In genomic region chr7:45555787-45556186, GRCm38 (mm10) we compare ENCODE assay signal across 9 mouse cellular contexts. TPM values are rescaled to one million over a fixed set of nuclear protein-coding genes. Genes with fewer than 3 reads are reported as not detected.
DNase-seq lines count a peak whose midpoint lies in the region; ATAC-seq and TF ChIP-seq lines count a peak whose summit lies in the region.
"Had no signal": no experiment of that assay in that cellular context is flagged by ENCODE, and none has a peak within 500 bp of the region (broad histone marks: within the 10 kb centered on the region; RNA-seq: fewer than 3 reads in every experiment).

No protein-coding gene starts in this region.

- H3K36me3 ChIP-seq in MEL (ENCODE audit: control insufficient read depth in 1 of 2, insufficient read depth in 2 of 2, low read length in 2 of 2): no peaks in the 10 kb centered on the region
- no peaks in the 10 kb centered on the region for H3K36me3 ChIP-seq in liver, embryonic 11.5 days (ENCODE audit: control insufficient read depth, insufficient read depth, low read length)
- H3K36me3 ChIP-seq: stomach, embryonic 15.5 days had no signal

- no peak for TF ChIP-seq POLR2A in MEL (IDR thresholded peaks at IDR 0.05; ENCODE audit: control insufficient read depth in 1 of 2, insufficient read depth in 1 of 2, low read depth in 1 of 2, low read length in 2 of 2, poor library complexity in 1 of 2)

- H3K4me2 ChIP-seq in liver, embryonic 11.5 days: no peak overlapping the region
- H3K4me2 ChIP-seq: stomach, embryonic 15.5 days had no signal

- no peaks in the 10 kb centered on the region for H3K27me3 ChIP-seq in MEL (ENCODE audit: control insufficient read depth in 1 of 2, insufficient read depth in 2 of 2, low read length in 2 of 2)
- H3K27me3 ChIP-seq in liver, embryonic 11.5 days (replicated peaks; ENCODE audit: control insufficient read depth, insufficient read depth, low read length): no peaks in the 10 kb centered on the region
- H3K27me3 ChIP-seq: stomach, embryonic 15.5 days had no signal

- ATAC-seq in liver, embryonic 11.5 days (replicated peaks; ENCODE audit: low FRiP score): peak; percentile 58

- no peaks in the 10 kb centered on the region for H3K79me2 ChIP-seq in MEL (ENCODE audit: control insufficient read depth, insufficient read depth, low read length, poor library complexity)

- intact Hi-C loops in gastrocnemius, adult 2 months (cut with DNase I): loop anchor here (2.0 kb wide), 1 partner anchor 35 kb away; no protein-coding TSS in a partner anchor

- peak; percentile 85 for TF ChIP-seq RAD21 in MEL (IDR thresholded peaks at IDR 0.05; ENCODE audit: low read depth, low read length)

- peak; percentile 85 to 92 (median 86) for TF ChIP-seq CTCF in MEL (IDR thresholded peaks at IDR 0.05 in 2 of 3, conservative IDR thresholded peaks at IDR 0.05 in 1 of 3; ENCODE audit: control insufficient read depth in 1 of 3, insufficient read depth in 1 of 3, low read depth in 2 of 3, low read length in 3 of 3, poor library complexity in 1 of 3, severe bottlenecking in 1 of 3)
- TF ChIP-seq CTCF in gastrocnemius, adult 2 months (IDR thresholded peaks at IDR 0.05): peak; percentile 95; the same call in 1 of the 2 replicates

- no peak overlapping the region for H3K4me3 ChIP-seq in MEL (ENCODE audit: control insufficient read depth in 1 of 2, insufficient read depth in 1 of 2, low read depth in 2 of 2, low read length in 2 of 2)
- H3K4me3 ChIP-seq in gastrocnemius, adult 2 months: no peak overlapping the region
- H3K4me3 ChIP-seq in liver, embryonic 11.5 days (ENCODE audit: low read depth, low read length): no peak overlapping the region
- H3K4me3 ChIP-seq: stomach, embryonic 15.5 days had no signal

- DNase-seq in 416B (ENCODE audit: low read depth): peak; percentile 86
- DNase-seq in MEL (ENCODE audit: low read depth, low spot score): peak; percentile 84
- peak; percentile 81 for DNase-seq in cerebellum, adult 8-10 months
- DNase-seq in gastrocnemius, adult 2 months: peak; percentile 92
- peak; percentile 88 for DNase-seq in kidney, adult 9 months
- DNase-seq in liver, embryonic 11.5 days (ENCODE audit: low spot score): peak; percentile 74
- peak; percentile 89 for DNase-seq in retina, embryonic 14.5 days (ENCODE audit: low spot score)
- DNase-seq in thymus, postnatal 36 days: peak; percentile 79 to 82

- no peak overlapping the region for H3K9ac ChIP-seq in MEL (ENCODE audit: control insufficient read depth, low read depth, low read length, poor library complexity, severe bottlenecking)
- no peak overlapping the region for H3K9ac ChIP-seq in liver, embryonic 11.5 days (ENCODE audit: low read depth, low read length)
- H3K9ac ChIP-seq: stomach, embryonic 15.5 days had no signal

- no peak overlapping the region for H3K27ac ChIP-seq in MEL (ENCODE audit: control insufficient read depth, low read depth, low read length)
- H3K27ac ChIP-seq in gastrocnemius, adult 2 months: no peak overlapping the region; the same call in 1 of the 2 replicates
- no peak overlapping the region for H3K27ac ChIP-seq in liver, embryonic 11.5 days (ENCODE audit: low read depth, low read length)
- H3K27ac ChIP-seq: stomach, embryonic 15.5 days had no signal

- no peaks in the 10 kb centered on the region for H3K4me1 ChIP-seq in MEL (ENCODE audit: control insufficient read depth in 1 of 2, insufficient read depth in 2 of 2, low read length in 2 of 2)
- H3K4me1 ChIP-seq in liver, embryonic 11.5 days (replicated peaks; ENCODE audit: control insufficient read depth, insufficient read depth, low read length): peaks cover 16% of the 10 kb centered on the region
- H3K4me1 ChIP-seq: stomach, embryonic 15.5 days had no signal

- H3K9me3 ChIP-seq in MEL (replicated peaks; ENCODE audit: insufficient read depth, low read length): no peaks in the 10 kb centered on the region
- H3K9me3 ChIP-seq in liver, embryonic 11.5 days (ENCODE audit: control insufficient read depth, low read length): no peaks in the 10 kb centered on the region
- H3K9me3 ChIP-seq: stomach, embryonic 15.5 days had no signal

- 22% methylated on average over 8 of the region's 8 CpGs for WGBS in liver, embryonic 11.5 days

- TF ChIP-seq EP300 in MEL (IDR thresholded peaks at IDR 0.05; ENCODE audit: low read depth in 1 of 2, low read length in 2 of 2): no peak

TF ChIP-seq in MEL, 35 proteins besides CTCF, POLR2A, EP300 and RAD21:
- TF ChIP-seq CHD2 (IDR thresholded peaks at IDR 0.05; ENCODE audit: low read length): no peak
- TF ChIP-seq POLR2AphosphoS5 (IDR thresholded peaks at IDR 0.05; ENCODE audit: borderline replicate concordance, low read depth, low read length): no peak
- TF ChIP-seq SMC3 (IDR thresholded peaks at IDR 0.05; ENCODE audit: low read depth, low read length): peak; percentile 96
- no peak for TF ChIP-seq MEF2A (IDR thresholded peaks at IDR 0.05; ENCODE audit: extremely low read depth, insufficient replicate concordance, low read depth, low read length, poor library complexity, severe bottlenecking)
- no peak for TF ChIP-seq ZMIZ1 (IDR thresholded peaks at IDR 0.05; ENCODE audit: low read depth, low read length)
- TF ChIP-seq GABPA (IDR thresholded peaks at IDR 0.05; ENCODE audit: low read depth, low read length): no peak
- TF ChIP-seq ZC3H11A (IDR thresholded peaks at IDR 0.05; ENCODE audit: low read depth, low read length): peak; percentile 91
- no peak for TF ChIP-seq MAZ (IDR thresholded peaks at IDR 0.05; ENCODE audit: low read depth, low read length)
- TF ChIP-seq TBP (IDR thresholded peaks at IDR 0.05; ENCODE audit: low read depth, low read length): no peak
- TF ChIP-seq MXI1 (IDR thresholded peaks at IDR 0.05; ENCODE audit: low read depth, low read length): no peak
- no peak for TF ChIP-seq UBTF (IDR thresholded peaks at IDR 0.05; ENCODE audit: borderline replicate concordance, insufficient read depth, low read depth, low read length)
- TF ChIP-seq ELF1 (IDR thresholded peaks at IDR 0.05; ENCODE audit: low read depth, low read length): no peak
- TF ChIP-seq TCF12 (IDR thresholded peaks at IDR 0.05; ENCODE audit: low read depth, low read length): no peak
TF ChIP-seq in MEL: peak in this region for 2.

RNA-seq across cellular contexts. Expression of gene Hsd17b14, which starts 1.1 kb away (rescaled TPM):
- 1.8 and 2.0 TPM in 2 replicates for total RNA-seq in MEL (2012; rRNA removed)
- 1 to 10 TPM in 1 of 2 experiments, not detected in 1; 9.3 TPM for polyA plus RNA-seq in MEL (2012; ENCODE audit: insufficient read depth in 1 of 2, insufficient read length in 2 of 2, low read depth in 1 of 2, low replicate concordance in 2 of 2, missing spikeins in 1 of 2)
- 1 to 10 TPM; 1.0 to 1.3 TPM for total RNA-seq in gastrocnemius, adult 2 months (2021)
- 2.8 and 5.4 TPM in 2 replicates for polyA plus RNA-seq in liver, embryonic 11.5 days (2014; fragmentation: Nextera tagmentation; extraction: Ambion mirVana)

RNA-seq across cellular contexts. Expression of gene Bcat2, which starts 14.2 kb away (rescaled TPM):
- total RNA-seq in MEL (2012; rRNA removed): 47.4 and 49.4 TPM in 2 replicates
- polyA plus RNA-seq in MEL (2012; ENCODE audit: insufficient read depth in 1 of 2, insufficient read length in 2 of 2, low read depth in 1 of 2, low replicate concordance in 2 of 2, missing spikeins in 1 of 2): 100 to 1,000 TPM in 1 of 2 experiments, not detected in 1; 140 TPM
- 100 to 1,000 TPM in 1 of 2 experiments, 10 to 100 TPM in 1; 91.4 to 106 TPM for total RNA-seq in gastrocnemius, adult 2 months (2021)
- 84.7 and 90.1 TPM in 2 replicates for polyA plus RNA-seq in liver, embryonic 11.5 days (2014; fragmentation: Nextera tagmentation; extraction: Ambion mirVana)

RNA-seq across cellular contexts. Expression of gene Plekha4, which starts 29.7 kb away (rescaled TPM):
- total RNA-seq in MEL (2012; rRNA removed): 0.12 and 0.36 TPM in 2 replicates
- under 1 TPM in 1 of 2 experiments, not detected in 1; 0.65 TPM for polyA plus RNA-seq in MEL (2012; ENCODE audit: insufficient read depth in 1 of 2, insufficient read length in 2 of 2, low read depth in 1 of 2, low replicate concordance in 2 of 2, missing spikeins in 1 of 2)
- total RNA-seq in gastrocnemius, adult 2 months (2021): 1 to 10 TPM; 3.4 to 3.5 TPM
- 0.64 and 0.89 TPM in 2 replicates for polyA plus RNA-seq in liver, embryonic 11.5 days (2014; fragmentation: Nextera tagmentation; extraction: Ambion mirVana)

RNA-seq across cellular contexts. Expression of gene Ppp1r15a, which starts 29.7 kb away (rescaled TPM):
- total RNA-seq in MEL (2012; rRNA removed): 27.0 and 27.2 TPM in 2 replicates
- 10 to 100 TPM in 1 of 2 experiments, not detected in 1; 78.0 TPM for polyA plus RNA-seq in MEL (2012; ENCODE audit: insufficient read depth in 1 of 2, insufficient read length in 2 of 2, low read depth in 1 of 2, low replicate concordance in 2 of 2, missing spikeins in 1 of 2)
- 10 to 100 TPM; 28.3 to 28.5 TPM for total RNA-seq in gastrocnemius, adult 2 months (2021)
- polyA plus RNA-seq in liver, embryonic 11.5 days (2014; fragmentation: Nextera tagmentation; extraction: Ambion mirVana): 61.6 and 62.0 TPM in 2 replicates

RNA-seq across cellular contexts. Expression of gene Nucb1, which starts 45.6 kb away (rescaled TPM):
- 196 and 224 TPM in 2 replicates for total RNA-seq in MEL (2012; rRNA removed)
- 100 to 1,000 TPM in 1 of 2 experiments, 10 to 100 TPM in 1; 92.3 to 343 TPM for polyA plus RNA-seq in MEL (2012; ENCODE audit: insufficient read depth in 1 of 2, insufficient read length in 2 of 2, low read depth in 1 of 2, low replicate concordance in 2 of 2, missing spikeins in 1 of 2)
- total RNA-seq in gastrocnemius, adult 2 months (2021): 10 to 100 TPM; 55.1 to 61.8 TPM
- polyA plus RNA-seq in liver, embryonic 11.5 days (2014; fragmentation: Nextera tagmentation; extraction: Ambion mirVana): 149 and 153 TPM in 2 replicates
